Comparison of ENCODE assay signal across 1 mouse cellular context in genomic region chr17:29711745-29712431, GRCm38 (mm10).
TF ChIP-seq lines count a peak whose summit lies in the region.

No protein-coding gene starts in this region.

TF ChIP-seq in CH12.LX, 34 proteins besides CTCF, POLR2A, EP300 and RAD21 (continued from another document):
- TF ChIP-seq BHLHE40 (IDR thresholded peaks at IDR 0.05; ENCODE audit: low read depth, low read length) (0 out of 2 replicates have a peak, but pooled peaks have one; percentile 3), ETS1 (conservative IDR thresholded peaks at IDR 0.05; ENCODE audit: low read depth, low read length) (peak; percentile 30; the same call in 1 of the 2 replicates), MXI1 (IDR thresholded peaks at IDR 0.05; ENCODE audit: low read depth, low read length) (peak; percentile 72), MAFK (IDR thresholded peaks at IDR 0.05; ENCODE audit: insufficient replicate concordance, low read length) (no peak), RCOR1 (conservative IDR thresholded peaks at IDR 0.05; ENCODE audit: low read depth, low read length) (peak; percentile 42; the same call in 1 of the 2 replicates), JUND (conservative IDR thresholded peaks at IDR 0.05; ENCODE audit: low read depth, low read length) (no peak), ZNF384 (IDR thresholded peaks at IDR 0.05; ENCODE audit: low read depth, low read length) (no peak), GABPA (IDR thresholded peaks at IDR 0.05; ENCODE audit: insufficient replicate concordance, low read depth, low read length) (no peak), JUN (IDR thresholded peaks at IDR 0.05; ENCODE audit: insufficient read depth, low read depth, low read length) (no peak), MYC (IDR thresholded peaks at IDR 0.05; ENCODE audit: low read depth, low read length) (peak; percentile 70; the same call in 1 of the 2 replicates), PAX5 (IDR thresholded peaks at IDR 0.05; ENCODE audit: low read length) (no peak), MAZ (IDR thresholded peaks at IDR 0.05; ENCODE audit: low read depth, low read length) (no peak), TCF12 (IDR thresholded peaks at IDR 0.05; ENCODE audit: low read depth, low read length) (peak; percentile 77), SMC3 (IDR thresholded peaks at IDR 0.05; ENCODE audit: low read depth, low read length) (no peak), USF1 (IDR thresholded peaks at IDR 0.05; ENCODE audit: low read depth, low read length) (no peak), UBTF (IDR thresholded peaks at IDR 0.05; ENCODE audit: low read depth, low read length) (no peak), HCFC1 (IDR thresholded peaks at IDR 0.05; ENCODE audit: low read depth, low read length) (no peak), ZMIZ1 (IDR thresholded peaks at IDR 0.05; ENCODE audit: low read depth, low read length) (no peak), ELF1 (IDR thresholded peaks at IDR 0.05; ENCODE audit: low read depth, low read length) (peak; percentile 28; the same call in 1 of the 2 replicates), MAX (IDR thresholded peaks at IDR 0.05; ENCODE audit: low read length) (peak; percentile 67), ZC3H11A (IDR thresholded peaks at IDR 0.05; ENCODE audit: low read depth, low read length) (no peak), TBP (conservative IDR thresholded peaks at IDR 0.05; ENCODE audit: low read depth, low read length) (no peak; the same call in 1 of the 2 replicates), CHD1 (IDR thresholded peaks at IDR 0.05; ENCODE audit: low read depth, low read length) (no peak)
